Mouse (Mus musculus): Measurements from ENCODE around the gene Mapre3.

Mapre3 gene

GRCm38 (mm10) chr5:30886209-30886608 lies 71.8 kb downstream of the Mapre3 start:
- DNase-seq: no peak

GRCm38 (mm10) chr5:30886731-30887130 lies 72.3 kb downstream of the Mapre3 start:
- DNase-seq: no peak

- DNase-seq: peak; percentile 76 to 84
Measured at GRCm38 (mm10) chr5:30887331-30887761, 72.9 kb downstream of the Mapre3 start.

GRCm38 (mm10) chr5:30887858-30888336 lies 73.5 kb downstream of the Mapre3 start:
- peak; percentile 93 to 94 for DNase-seq

- DNase-seq: peak; percentile 96 to 98
Measured at GRCm38 (mm10) chr5:30888337-30889087, 74.1 kb downstream of the Mapre3 start, which contains the start of gene Agbl5. TSS of gene Agbl5 (plus strand) at chr5:30888694.

GRCm38 (mm10) chr5:30889088-30889754 lies 74.8 kb downstream of the Mapre3 start:
- DNase-seq: peak in 1 of 2 experiments; percentile 91

GRCm38 (mm10) chr5:30890375-30890774 lies 75.9 kb downstream of the Mapre3 start:
- peak; percentile 54 to 67 for DNase-seq

- DNase-seq: no peak
Measured at GRCm38 (mm10) chr5:30901860-30902259, 87.4 kb downstream of the Mapre3 start.

GRCm38 (mm10) chr5:30907413-30908059 lies 93.1 kb downstream of the Mapre3 start, which contains the start of gene Ost4:
TSS of gene Ost4 (minus strand) at chr5:30907788.
- peak; percentile 99 for DNase-seq

GRCm38 (mm10) chr5:30908426-30909299 lies 94.2 kb downstream of the Mapre3 start:
- peak; percentile 77 to 83 for DNase-seq

GRCm38 (mm10) chr5:30909300-30909659 lies 94.8 kb downstream of the Mapre3 start:
- peak; percentile 52 to 68 for DNase-seq

GRCm38 (mm10) chr5:30909863-30910262 lies 95.4 kb downstream of the Mapre3 start:
- DNase-seq: no peak

- DNase-seq: no peak
Measured at GRCm38 (mm10) chr5:30910481-30910880, 96.0 kb downstream of the Mapre3 start.

- DNase-seq: peak in 1 of 2 experiments; percentile 53
Measured at GRCm38 (mm10) chr5:30912156-30912555, 97.7 kb downstream of the Mapre3 start.

- DNase-seq: peak; percentile 80 to 88
Measured at GRCm38 (mm10) chr5:30913060-30913841, 98.8 kb downstream of the Mapre3 start, which contains the start of gene Emilin1. TSS of gene Emilin1 (plus strand) at chr5:30913402.

- peak in 1 of 2 experiments; percentile 54 for DNase-seq
Measured at GRCm38 (mm10) chr5:30914101-30914635, 99.7 kb downstream of the Mapre3 start.

GRCm38 (mm10) chr5:30914849-30915248 lies 100.4 kb downstream of the Mapre3 start:
- peak in 1 of 2 experiments; percentile 30 for DNase-seq

GRCm38 (mm10) chr5:30915456-30915855 lies 101.0 kb downstream of the Mapre3 start:
- peak in 1 of 2 experiments; percentile 44 for DNase-seq

Data from kidney, postnatal 4 days (tissue).